Mouse (Mus musculus): Measurements from ENCODE around the gene Sh3bgrl3. TPM values are rescaled to one million over a fixed set of nuclear protein-coding genes. Genes with fewer than 3 reads are reported as not detected.
A peak's percentile ranks its signal among the peaks of the same experiment; 100 is the strongest.

Gene Sh3bgrl3
- polyA plus RNA-seq, 1 experiment from 2014 or later: 455 TPM

DNA sequence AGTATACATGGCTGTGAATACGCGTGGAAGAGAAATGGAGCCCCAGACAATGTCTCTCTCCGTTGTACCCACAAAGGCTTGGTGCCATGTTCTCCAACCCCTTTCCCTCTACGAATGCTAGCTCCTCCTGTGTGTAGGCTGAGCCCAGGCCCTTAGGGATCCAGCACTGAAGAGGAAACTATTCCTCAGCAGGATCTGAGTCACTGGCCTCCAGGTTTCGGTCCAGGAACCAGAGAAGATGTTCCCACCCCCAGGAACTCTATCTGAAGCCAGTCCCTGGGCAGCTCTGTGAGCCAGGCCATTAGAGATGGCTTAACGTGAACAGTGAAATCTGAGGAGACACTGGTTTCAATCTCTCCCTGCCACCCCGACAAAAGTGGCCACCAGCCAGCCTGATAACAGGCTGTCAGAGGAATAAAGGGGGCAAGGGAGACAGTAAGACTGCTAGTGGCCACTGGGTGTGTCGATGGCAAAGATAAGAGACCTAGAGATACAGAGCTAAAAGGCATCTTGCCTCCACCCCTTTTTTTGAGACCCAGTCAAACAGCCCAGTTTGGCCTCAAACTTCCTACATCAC lies 4.0 kb upstream of the Sh3bgrl3 start:
- Histone ChIP-seq H3K9ac (ENCODE audit: low read depth, low read length) (no peak overlapping the region), H3K4me1 (replicated peaks; ENCODE audit: insufficient read depth, low read length) (peaks cover 4% of the 10 kb centered on the region), H3K27ac (no peak overlapping the region), H3K36me3 (ENCODE audit: insufficient read depth, low read length) (0 out of 2 replicates have a peak, but pooled peaks cover 9% of the 10 kb centered on the region), H3K27me3 (ENCODE audit: insufficient read depth, low read length) (no peaks in the 10 kb centered on the region), H3K4me3 (replicated peaks; ENCODE audit: low read depth, low read length) (no peak overlapping the region), H3K9me3 (replicated peaks; ENCODE audit: low read length) (no peaks in the 10 kb centered on the region), H3K4me2 (ENCODE audit: low read length) (no peak overlapping the region)
- TF ChIP-seq CTCF (IDR thresholded peaks at IDR 0.05; ENCODE audit: low read depth): no peak
- no peak for DNase-seq (ENCODE audit: low spot score)
- 74% methylated on average over 8 of the region's 8 CpGs for WGBS
- no peak for ATAC-seq (replicated peaks; ENCODE audit: low FRiP score, low read depth)

GRCm38 (mm10) chr4:134132117-134132516 lies 3.5 kb upstream of the Sh3bgrl3 start:
- Histone ChIP-seq H3K27ac (no peak overlapping the region), H3K9ac (ENCODE audit: low read depth, low read length) (no peak overlapping the region), H3K4me2 (ENCODE audit: low read length) (no peak overlapping the region), H3K27me3 (ENCODE audit: insufficient read depth, low read length) (no peaks in the 10 kb centered on the region), H3K9me3 (replicated peaks; ENCODE audit: low read length) (no peaks in the 10 kb centered on the region), H3K4me1 (replicated peaks; ENCODE audit: insufficient read depth, low read length) (peaks cover 8% of the 10 kb centered on the region), H3K36me3 (ENCODE audit: insufficient read depth, low read length) (0 out of 2 replicates have a peak, but pooled peaks cover 9% of the 10 kb centered on the region), H3K4me3 (replicated peaks; ENCODE audit: low read depth, low read length) (no peak overlapping the region)
- ATAC-seq (replicated peaks; ENCODE audit: low FRiP score, low read depth) (no peak), DNase-seq (ENCODE audit: low spot score) (no peak)
- no peak for TF ChIP-seq CTCF (IDR thresholded peaks at IDR 0.05; ENCODE audit: low read depth)
- WGBS: 75% methylated on average over 3 of the region's 3 CpGs

DNA sequence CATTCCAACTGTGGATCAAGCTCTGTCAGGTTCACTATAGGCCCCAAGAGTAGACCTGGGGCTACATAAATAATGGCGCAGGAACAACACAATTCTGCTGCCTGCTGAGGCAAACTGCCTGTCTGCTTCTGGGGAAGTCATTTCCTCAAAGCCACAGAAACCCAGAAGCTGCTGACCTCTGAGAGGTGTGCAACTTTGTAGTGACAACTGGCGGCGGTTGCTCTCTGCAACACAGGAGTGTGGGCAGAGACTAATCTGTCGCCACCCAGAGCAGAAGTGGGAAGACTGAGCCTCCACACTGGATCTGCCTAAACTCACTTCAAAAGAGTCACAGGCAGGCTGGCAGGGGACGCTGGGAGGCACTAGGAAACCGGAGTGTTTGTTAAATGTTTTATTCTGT lies 893 bp upstream of the Sh3bgrl3 start:
- no peak for TF ChIP-seq CTCF (IDR thresholded peaks at IDR 0.05; ENCODE audit: low read depth)
- Histone ChIP-seq H3K4me1 (replicated peaks; ENCODE audit: insufficient read depth, low read length) (peaks cover 17% of the 10 kb centered on the region), H3K36me3 (ENCODE audit: insufficient read depth, low read length) (0 out of 2 replicates have a peak, but pooled peaks cover 9% of the 10 kb centered on the region), H3K4me2 (ENCODE audit: low read length) (peak overlapping the region; percentile 79), H3K4me3 (replicated peaks; ENCODE audit: low read depth, low read length) (peak overlapping the region; percentile 72; the same call in 1 of the 2 replicates), H3K9me3 (replicated peaks; ENCODE audit: low read length) (no peaks in the 10 kb centered on the region), H3K9ac (ENCODE audit: low read depth, low read length) (peak overlapping the region; percentile 79; the same call in 1 of the 2 replicates), H3K27ac (peak overlapping the region; percentile 85), H3K27me3 (ENCODE audit: insufficient read depth, low read length) (no peaks in the 10 kb centered on the region)
- 27% methylated on average over 6 of the region's 6 CpGs for WGBS
- ATAC-seq (replicated peaks; ENCODE audit: low FRiP score, low read depth) (no peak), DNase-seq (ENCODE audit: low spot score) (no peak)

GRCm38 (mm10) chr4:134128983-134129362 lies 384 bp upstream of the Sh3bgrl3 start:
- Histone ChIP-seq H3K9ac (ENCODE audit: low read depth, low read length) (peak overlapping the region; percentile 79), H3K4me2 (ENCODE audit: low read length) (peak overlapping the region; percentile 79), H3K4me3 (replicated peaks; ENCODE audit: low read depth, low read length) (peak overlapping the region; percentile 72), H3K9me3 (replicated peaks; ENCODE audit: low read length) (no peaks in the 10 kb centered on the region), H3K27ac (peak overlapping the region; percentile 85), H3K27me3 (ENCODE audit: insufficient read depth, low read length) (no peaks in the 10 kb centered on the region), H3K4me1 (replicated peaks; ENCODE audit: insufficient read depth, low read length) (peaks cover 21% of the 10 kb centered on the region), H3K36me3 (ENCODE audit: insufficient read depth, low read length) (0 out of 2 replicates have a peak, but pooled peaks cover 9% of the 10 kb centered on the region)
- ATAC-seq (replicated peaks; ENCODE audit: low FRiP score, low read depth) (peak; percentile 60), DNase-seq (ENCODE audit: low spot score) (no peak)
- TF ChIP-seq CTCF (IDR thresholded peaks at IDR 0.05; ENCODE audit: low read depth): peak; percentile 9; the same call in 1 of the 2 replicates
- WGBS: 2% methylated on average over 14 of the region's 14 CpGs

DNA sequence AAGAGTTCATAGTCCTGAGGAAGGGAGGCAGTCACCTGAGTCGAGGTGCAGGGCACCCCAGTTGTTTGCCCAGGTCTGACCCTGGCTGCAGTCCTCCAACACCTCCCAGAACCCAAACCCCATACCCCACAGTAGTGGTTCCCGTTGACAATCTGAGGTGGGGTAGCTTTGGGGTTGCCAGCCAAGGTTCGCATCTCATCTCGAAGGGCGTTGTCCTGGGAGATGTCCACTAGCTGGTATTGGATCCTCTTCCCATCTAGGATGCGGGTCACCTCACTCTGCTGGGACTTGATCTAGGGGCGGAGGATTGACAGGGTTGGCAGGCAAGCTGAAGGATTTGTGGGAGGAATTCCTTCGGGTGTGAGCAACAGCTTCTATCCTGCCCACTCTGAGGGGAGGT lies 796 bp downstream of the Sh3bgrl3 start:
- Histone ChIP-seq H3K9ac (ENCODE audit: low read depth, low read length) (peak overlapping the region; percentile 79), H3K4me2 (ENCODE audit: low read length) (peak overlapping the region; percentile 79), H3K27ac (peak overlapping the region; percentile 85), H3K4me3 (replicated peaks; ENCODE audit: low read depth, low read length) (peak overlapping the region; percentile 72), H3K4me1 (replicated peaks; ENCODE audit: insufficient read depth, low read length) (peaks cover 21% of the 10 kb centered on the region), H3K9me3 (replicated peaks; ENCODE audit: low read length) (no peaks in the 10 kb centered on the region), H3K36me3 (ENCODE audit: insufficient read depth, low read length) (0 out of 2 replicates have a peak, but pooled peaks cover 9% of the 10 kb centered on the region), H3K27me3 (ENCODE audit: insufficient read depth, low read length) (no peaks in the 10 kb centered on the region)
- TF ChIP-seq CTCF (IDR thresholded peaks at IDR 0.05; ENCODE audit: low read depth): no peak
- 41% methylated on average over 8 of the region's 8 CpGs for WGBS
- ATAC-seq (replicated peaks; ENCODE audit: low FRiP score, low read depth): no peak
- DNase-seq (ENCODE audit: low spot score): no peak

DNA sequence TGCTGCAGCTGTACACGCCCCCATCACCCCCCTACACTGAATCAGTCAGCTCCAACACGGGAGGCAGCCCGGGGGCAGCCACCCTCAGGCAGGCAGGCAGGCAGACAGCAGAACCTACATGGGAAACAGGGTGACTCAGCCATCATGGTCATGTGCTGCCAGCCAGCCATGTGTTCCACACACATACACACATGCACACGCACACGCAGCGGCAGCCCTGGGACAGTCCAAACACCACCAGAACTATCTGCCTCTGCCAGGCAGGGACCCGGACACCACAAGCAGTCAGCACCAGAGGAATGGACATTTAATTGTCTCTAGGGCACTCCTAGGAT lies 1.5 kb downstream of the Sh3bgrl3 start:
- 0 out of 2 replicates have a peak overlapping the region, but pooled peaks have one; percentile 5 for H3K4me3 ChIP-seq (replicated peaks; ENCODE audit: low read depth, low read length)
- peak overlapping the region; percentile 42; the same call in 1 of the 2 replicates for H3K9ac ChIP-seq (ENCODE audit: low read depth, low read length)
- DNase-seq (ENCODE audit: low spot score) (no peak), ATAC-seq (replicated peaks; ENCODE audit: low FRiP score, low read depth) (no peak)
- 0 out of 2 replicates have a peak, but pooled peaks cover 9% of the 10 kb centered on the region for H3K36me3 ChIP-seq (ENCODE audit: insufficient read depth, low read length)
- no peak for TF ChIP-seq CTCF (IDR thresholded peaks at IDR 0.05; ENCODE audit: low read depth)
- H3K9me3 ChIP-seq (replicated peaks; ENCODE audit: low read length): no peaks in the 10 kb centered on the region
- WGBS: 85% methylated on average over 7 of the region's 7 CpGs
- no peak overlapping the region for H3K27ac ChIP-seq
- no peaks in the 10 kb centered on the region for H3K27me3 ChIP-seq (ENCODE audit: insufficient read depth, low read length)
- H3K4me2 ChIP-seq (ENCODE audit: low read length): peak overlapping the region; percentile 79; the same call in 1 of the 2 replicates
- peaks cover 21% of the 10 kb centered on the region for H3K4me1 ChIP-seq (replicated peaks; ENCODE audit: insufficient read depth, low read length)
